Mouse (Mus musculus) lung, embryonic 15.5 days (tissue): ENCODE measurements at regions not wholly inside any gene's neighbourhood (a gene's known extent, or its start where the extent isn't known, plus 50 kb on each side); places are given as distances from the start of the nearest gene placed in this dataset.
A peak's percentile ranks its signal among the peaks of the same experiment; 100 is the strongest.
"Not testable (repeated sequence)": the region's sequence is repeated elsewhere in the genome, so short reads cannot be mapped to it uniquely, and the experiment has no call there.

Experiments used
- ATAC-seq: fragments of 200-750 bp; cut with Nextera tagmentation; 2 replicates; pipeline ENCODE4 v1.8.0; 2017; ENCODE audit warnings: moderate number of reproducible peaks, borderline replicate concordance; ENCODE audit not compliant: low FRiP score, low TSS enrichment; ENCODE audit errors: extremely low read depth
- H3K27ac ChIP-seq: fragments of 300-500 bp; sonication (generic); 2 replicates; pipeline ENCODE4 v1.5.1; 2015; ENCODE audit warnings: moderate library complexity, mild to moderate bottlenecking, inconsistent platforms
- H3K27me3 ChIP-seq: fragments of 300-500 bp; sonication (generic); 2 replicates; pipeline ENCODE4 v1.6.1; 2015; ENCODE audit warnings: inconsistent platforms
- H3K36me3 ChIP-seq: fragments of 300-500 bp; sonication (generic); 2 replicates; pipeline ENCODE4 v1.6.1; 2015; ENCODE audit warnings: inconsistent platforms
- H3K4me1 ChIP-seq: fragments of 300-500 bp; sonication (generic); 2 replicates; pipeline ENCODE4 v1.6.1; 2015; ENCODE audit warnings: inconsistent platforms
- H3K4me2 ChIP-seq: fragments of 300-500 bp; sonication (generic); 2 replicates; pipeline ENCODE4 v1.6.1; 2015; ENCODE audit warnings: inconsistent platforms, mild to moderate bottlenecking, moderate library complexity
- H3K4me3 ChIP-seq: fragments of 300-500 bp; sonication (generic); 2 replicates; pipeline ENCODE4 v1.5.1; 2015; ENCODE audit warnings: mild to moderate bottlenecking, inconsistent platforms
- H3K9ac ChIP-seq: fragments of 300-500 bp; sonication (generic); 2 replicates; pipeline ENCODE4 v1.6.1; 2015; ENCODE audit warnings: inconsistent platforms
- H3K9me3 ChIP-seq: fragments of 300-500 bp; sonication (generic); 2 replicates; pipeline ENCODE4 v1.6.1; 2016; ENCODE audit warnings: inconsistent platforms
- WGBS: fragments of 180-500 bp; shearing (Covaris S2); methylation state at CpG from one replicate; pipeline ENCODE4 v1.1.7; 2015; 5-methylcytosine and 5-hydroxymethylcytosine counted together

- H3K9me3 ChIP-seq = no peaks in the 10 kb centered on the region
- no peaks in the 10 kb centered on the region for H3K27me3 ChIP-seq
- no peaks in the 10 kb centered on the region for H3K36me3 ChIP-seq
- WGBS = 59% methylated on average over 5 of the region's 5 CpGs
- no peak overlapping the region for H3K4me3 ChIP-seq
- no peak overlapping the region for H3K27ac ChIP-seq
- H3K4me2 ChIP-seq = no peak overlapping the region
- no peaks in the 10 kb centered on the region for H3K4me1 ChIP-seq
- no peak for ATAC-seq
- no peak overlapping the region for H3K9ac ChIP-seq
Observed at GRCm38 (mm10) chr2:92664939-92665338, 65.4 kb downstream of the Chst1 start.

- ATAC-seq = no peak
Observed at GRCm38 (mm10) chr2:92667192-92667591, 67.7 kb downstream of the Chst1 start.

GRCm38 (mm10) chr2:92667756-92668155 lies 68.2 kb downstream of the Chst1 start:
- Histone ChIP-seq H3K4me2 (no peak overlapping the region), H3K27ac (no peak overlapping the region), H3K27me3 (no peaks in the 10 kb centered on the region), H3K9ac (no peak overlapping the region), H3K4me1 (no peaks in the 10 kb centered on the region), H3K36me3 (no peaks in the 10 kb centered on the region), H3K9me3 (no peaks in the 10 kb centered on the region), H3K4me3 (no peak overlapping the region)
- no peak for ATAC-seq
- WGBS = 42% methylated on average over 6 of the region's 6 CpGs

More at GRCm38 (mm10) chr2:92667192-92667591, 67.7 kb downstream of the Chst1 start:
- no peaks in the 10 kb centered on the region for H3K4me1 ChIP-seq
- H3K27ac ChIP-seq = no peak overlapping the region
- H3K4me3 ChIP-seq = no peak overlapping the region
- no peaks in the 10 kb centered on the region for H3K27me3 ChIP-seq
- H3K9ac ChIP-seq = no peak overlapping the region
- H3K9me3 ChIP-seq = no peaks in the 10 kb centered on the region
- H3K36me3 ChIP-seq = no peaks in the 10 kb centered on the region
- H3K4me2 ChIP-seq = no peak overlapping the region
- WGBS = 55% methylated on average over 1 of the region's 1 CpGs

GRCm38 (mm10) chr2:92669431-92670081 lies 70.0 kb downstream of the Chst1 start:
- H3K27ac ChIP-seq, H3K4me1 ChIP-seq, H3K36me3 ChIP-seq, H3K9me3 ChIP-seq, H3K4me3 ChIP-seq, ATAC-seq, H3K27me3 ChIP-seq, H3K4me2 ChIP-seq, H3K9ac ChIP-seq: not testable (repeated sequence)
- 29% methylated on average over 10 of the region's 10 CpGs for WGBS

GRCm38 (mm10) chr2:92671586-92671985 lies 72.1 kb downstream of the Chst1 start:
- Histone ChIP-seq H3K4me2 (no peak overlapping the region), H3K4me3 (no peak overlapping the region), H3K36me3 (no peaks in the 10 kb centered on the region), H3K9me3 (no peaks in the 10 kb centered on the region), H3K4me1 (no peaks in the 10 kb centered on the region), H3K27me3 (no peaks in the 10 kb centered on the region), H3K27ac (no peak overlapping the region), H3K9ac (no peak overlapping the region)
- WGBS = 33% methylated on average over 5 of the region's 5 CpGs
- no peak for ATAC-seq

GRCm38 (mm10) chr2:92672106-92672505 lies 72.6 kb downstream of the Chst1 start:
- H3K4me2 ChIP-seq = no peak overlapping the region
- no peak for ATAC-seq
- no peaks in the 10 kb centered on the region for H3K36me3 ChIP-seq
- no peak overlapping the region for H3K27ac ChIP-seq
- no peaks in the 10 kb centered on the region for H3K9me3 ChIP-seq
- no peak overlapping the region for H3K9ac ChIP-seq
- WGBS = 54% methylated on average over 4 of the region's 4 CpGs
- no peak overlapping the region for H3K4me3 ChIP-seq
- H3K4me1 ChIP-seq = no peaks in the 10 kb centered on the region
- H3K27me3 ChIP-seq = no peaks in the 10 kb centered on the region

- H3K4me2 ChIP-seq = no peak overlapping the region
- H3K9me3 ChIP-seq = no peaks in the 10 kb centered on the region
- WGBS = 70% methylated on average over 9 of the region's 9 CpGs
- H3K36me3 ChIP-seq = no peaks in the 10 kb centered on the region
- H3K9ac ChIP-seq = no peak overlapping the region
- no peak overlapping the region for H3K4me3 ChIP-seq
- H3K27me3 ChIP-seq = no peaks in the 10 kb centered on the region
- no peaks in the 10 kb centered on the region for H3K4me1 ChIP-seq
- no peak for ATAC-seq
- H3K27ac ChIP-seq = no peak overlapping the region
Observed at GRCm38 (mm10) chr2:92673064-92673813, 73.7 kb downstream of the Chst1 start.

- H3K27ac ChIP-seq = no peak overlapping the region
- H3K9me3 ChIP-seq = no peaks in the 10 kb centered on the region
- no peaks in the 10 kb centered on the region for H3K4me1 ChIP-seq
- H3K27me3 ChIP-seq = no peaks in the 10 kb centered on the region
- no peak overlapping the region for H3K9ac ChIP-seq
- H3K4me2 ChIP-seq = no peak overlapping the region
- WGBS = 26% methylated on average over 4 of the region's 4 CpGs
- no peaks in the 10 kb centered on the region for H3K36me3 ChIP-seq
- ATAC-seq = no peak
- H3K4me3 ChIP-seq = no peak overlapping the region
Observed at GRCm38 (mm10) chr2:92673931-92674330, 74.4 kb downstream of the Chst1 start.

- H3K27me3 ChIP-seq = no peaks in the 10 kb centered on the region
- H3K36me3 ChIP-seq = no peaks in the 10 kb centered on the region
- 0 out of 2 replicates have a peak, but pooled peaks have one; percentile 27 for ATAC-seq
- no peak overlapping the region for H3K4me3 ChIP-seq
- H3K9me3 ChIP-seq = no peaks in the 10 kb centered on the region
- H3K4me2 ChIP-seq = no peak overlapping the region
- H3K27ac ChIP-seq = no peak overlapping the region
- 45% methylated on average over 9 of the region's 9 CpGs for WGBS
- H3K9ac ChIP-seq = no peak overlapping the region
- no peaks in the 10 kb centered on the region for H3K4me1 ChIP-seq
Observed at GRCm38 (mm10) chr2:92675247-92675646, 75.7 kb downstream of the Chst1 start.

GRCm38 (mm10) chr2:92678276-92678930 lies 78.9 kb downstream of the Chst1 start:
- no peaks in the 10 kb centered on the region for H3K36me3 ChIP-seq
- no peaks in the 10 kb centered on the region for H3K9me3 ChIP-seq
- H3K27me3 ChIP-seq = no peaks in the 10 kb centered on the region
- no peak overlapping the region for H3K4me2 ChIP-seq
- ATAC-seq = no peak
- H3K9ac ChIP-seq = no peak overlapping the region
- no peak overlapping the region for H3K4me3 ChIP-seq
- WGBS = 45% methylated on average over 5 of the region's 5 CpGs
- H3K27ac ChIP-seq = no peak overlapping the region
- no peaks in the 10 kb centered on the region for H3K4me1 ChIP-seq

- H3K9ac ChIP-seq = no peak overlapping the region
- whole genome bisulfite sequencing = 60% methylated on average over 3 of the region's 3 CpGs
- no peak overlapping the region for H3K4me2 ChIP-seq
- H3K4me3 ChIP-seq = no peak overlapping the region
- H3K4me1 ChIP-seq = no peaks in the 10 kb centered on the region
- H3K27ac ChIP-seq = no peak overlapping the region
- H3K36me3 ChIP-seq = no peaks in the 10 kb centered on the region
- no peaks in the 10 kb centered on the region for H3K27me3 ChIP-seq
- H3K9me3 ChIP-seq = no peaks in the 10 kb centered on the region
- ATAC-seq = no peak
Observed at GRCm38 (mm10) chr2:92678999-92679704, 79.6 kb downstream of the Chst1 start.

- no peak for ATAC-seq
- Histone ChIP-seq H3K27me3 (no peaks in the 10 kb centered on the region), H3K36me3 (no peaks in the 10 kb centered on the region), H3K27ac (no peak overlapping the region), H3K4me3 (no peak overlapping the region), H3K9ac (no peak overlapping the region), H3K4me1 (no peaks in the 10 kb centered on the region), H3K4me2 (no peak overlapping the region), H3K9me3 (no peaks in the 10 kb centered on the region)
- WGBS = 95% methylated on average over 9 of the region's 9 CpGs
Observed at GRCm38 (mm10) chr2:92682256-92682655, 82.7 kb downstream of the Chst1 start.
